19 mouse cellular contexts compared by ENCODE assay signal in the genomic region with DNA sequence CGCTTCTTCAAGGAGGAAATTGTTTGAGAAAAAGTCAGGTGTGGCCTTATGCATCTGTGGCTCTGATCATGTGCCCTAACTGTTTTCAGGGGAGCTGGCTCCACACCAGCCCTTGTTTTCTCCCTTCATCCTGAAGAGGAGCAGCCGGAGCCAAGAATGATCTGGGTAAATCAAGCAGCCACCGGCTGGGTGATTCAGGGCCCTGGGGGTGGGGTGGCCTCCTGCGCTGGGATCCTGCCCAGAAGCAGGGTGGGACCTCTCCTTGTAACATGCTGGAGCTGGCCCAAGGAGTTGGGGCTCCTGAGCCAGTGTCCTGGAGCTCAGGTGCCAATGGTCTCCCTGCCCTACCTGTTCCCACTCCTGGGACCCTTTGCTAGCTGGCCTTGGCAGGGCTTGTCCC. TPM values are rescaled to one million over a fixed set of nuclear protein-coding genes. Genes with fewer than 3 reads are reported as not detected.
DNase-seq lines count a peak whose midpoint lies in the region; ATAC-seq lines count a peak whose summit lies in the region.
"Had no signal": no experiment of that assay in that cellular context is flagged by ENCODE, and none has a peak within 500 bp of the region (broad histone marks: within the 10 kb centered on the region; RNA-seq: fewer than 3 reads in every experiment).

No protein-coding gene starts in this region.

- no peak overlapping the region for H3K9ac ChIP-seq in stomach, embryonic 16.5 days (ENCODE audit: low read length)
- H3K9ac ChIP-seq: embryonic facial prominence, embryonic 13.5 days; forebrain, embryonic 15.5 days; heart, embryonic 12.5 days; hindbrain, embryonic 15.5 days had no signal

- no peak overlapping the region for H3K4me3 ChIP-seq in stomach, embryonic 16.5 days (replicated peaks; ENCODE audit: low read length)
- H3K4me3 ChIP-seq in hindbrain, embryonic 10.5 days = no peak overlapping the region
- H3K4me3 ChIP-seq: embryonic facial prominence, embryonic 13.5 days; forebrain, embryonic 15.5 days; heart, embryonic 12.5 days; hindbrain, embryonic 15.5 days had no signal

- no peaks in the 10 kb centered on the region for H3K9me3 ChIP-seq in stomach, embryonic 16.5 days (replicated peaks; ENCODE audit: control insufficient read depth, low read length)
- no peaks in the 10 kb centered on the region for H3K9me3 ChIP-seq in hindbrain, embryonic 10.5 days
- H3K9me3 ChIP-seq: embryonic facial prominence, embryonic 13.5 days; forebrain, embryonic 15.5 days; heart, embryonic 12.5 days; hindbrain, embryonic 15.5 days had no signal

- 81% methylated on average over 4 of the region's 4 CpGs for WGBS in stomach, embryonic 16.5 days
- 96% methylated on average over 4 of the region's 4 CpGs for WGBS in hindbrain, embryonic 10.5 days

- no peak overlapping the region for H3K4me2 ChIP-seq in stomach, embryonic 16.5 days (ENCODE audit: low read depth, low read length)
- H3K4me2 ChIP-seq: embryonic facial prominence, embryonic 13.5 days; forebrain, embryonic 15.5 days; heart, embryonic 12.5 days; hindbrain, embryonic 15.5 days had no signal

- H3K27me3 ChIP-seq in stomach, embryonic 16.5 days (ENCODE audit: control insufficient read depth, insufficient read depth, low read length) = no peaks in the 10 kb centered on the region
- peaks cover 47% of the 10 kb centered on the region for H3K27me3 ChIP-seq in hindbrain, embryonic 10.5 days (ENCODE audit: insufficient read depth, poor library complexity, severe bottlenecking)
- H3K27me3 ChIP-seq: forebrain, embryonic 15.5 days had no signal

- H3K36me3 ChIP-seq in stomach, embryonic 16.5 days (ENCODE audit: control insufficient read depth, insufficient read depth, low read length) = no peaks in the 10 kb centered on the region
- no peaks in the 10 kb centered on the region for H3K36me3 ChIP-seq in hindbrain, embryonic 10.5 days
- H3K36me3 ChIP-seq: embryonic facial prominence, embryonic 13.5 days; forebrain, embryonic 15.5 days; G1E; heart, embryonic 12.5 days; hindbrain, embryonic 15.5 days had no signal

- DNase-seq in gastrocnemius, postnatal 25 days = peak; percentile 44
- DNase-seq in gastrocnemius, postnatal 36 days = no peak
- DNase-seq in 3134 (ENCODE audit: extremely low read depth, insufficient read length, low spot score) (peak; percentile 58), NIH3T3 (ENCODE audit: low read depth) (peak; percentile 71)
- no peak for DNase-seq in hindbrain, embryonic 10.5 days (ENCODE audit: low spot score)
- no peak for DNase-seq in embryo, embryonic 10 days (ENCODE audit: low spot score)
- DNase-seq: adrenal gland, postnatal 10 days; B cell, adult 2 months; cerebellum, adult 11 months; cerebellum, adult 8-10 months had no signal

- no peak overlapping the region for H3K27ac ChIP-seq in stomach, embryonic 16.5 days (ENCODE audit: low read length)
- H3K27ac ChIP-seq in hindbrain, embryonic 10.5 days = no peak overlapping the region
- H3K27ac ChIP-seq: embryonic facial prominence, embryonic 13.5 days; forebrain, embryonic 15.5 days; hindbrain, embryonic 15.5 days had no signal

- ATAC-seq in stomach, embryonic 16.5 days (ENCODE audit: insufficient read depth, low FRiP score) = peak; percentile 28; the same call in 1 of the 2 replicates
- ATAC-seq: CD4-positive, CD25-positive, alpha-beta regulatory T cell, adult 4 months; forebrain, embryonic 15.5 days had no signal

- intact Hi-C loops in gastrocnemius, postnatal 36 days (cut with DNase I) = loop anchor here (10.0 kb wide), 1 partner anchor 280 kb away; no protein-coding TSS in a partner anchor

- no peaks in the 10 kb centered on the region for H3K4me1 ChIP-seq in stomach, embryonic 16.5 days (ENCODE audit: control insufficient read depth, insufficient read depth, low read length)
- peaks cover 18% of the 10 kb centered on the region for H3K4me1 ChIP-seq in hindbrain, embryonic 10.5 days (replicated peaks)
- H3K4me1 ChIP-seq: hindbrain, embryonic 15.5 days had no signal

RNA-seq across cellular contexts. Expression of gene Trim29, which starts 25.4 kb away (rescaled TPM):
- not detected for total RNA-seq in gastrocnemius, postnatal 25 days (2021)
- total RNA-seq in gastrocnemius, postnatal 36 days (2021) = under 1 TPM; 0.10 TPM
- 54.1 and 69.6 TPM in 2 replicates for polyA plus RNA-seq in stomach, embryonic 16.5 days (2015; fragmentation: Nextera tagmentation; extraction: Ambion mirVana)
- polyA plus RNA-seq in hindbrain, embryonic 10.5 days (2016; fragmentation: Nextera tagmentation; extraction: Ambion mirVana) = 1.9 and 2.1 TPM in 2 replicates
- total RNA-seq: common myeloid progenitor, adult 5-6 weeks; G1E; heart, adult 8-10 months had no signal
- polyA plus RNA-seq: CD4-positive, CD25-positive, alpha-beta regulatory T cell, adult 4 months; forebrain, embryonic 15.5 days; G1E; hindbrain, embryonic 15.5 days had no signal

RNA-seq across cellular contexts. Expression of gene Oaf, which starts 45.6 kb away (rescaled TPM):
- total RNA-seq in gastrocnemius, postnatal 25 days (2021) = 10 to 100 TPM in 1 of 2 experiments, 1 to 10 TPM in 1; 8.6 to 10.6 TPM
- total RNA-seq in gastrocnemius, postnatal 36 days (2021) = 10 to 100 TPM in 1 of 2 experiments, 1 to 10 TPM in 1; 5.4 to 10.7 TPM
- polyA plus RNA-seq in stomach, embryonic 16.5 days (2015; fragmentation: Nextera tagmentation; extraction: Ambion mirVana) = 31.4 and 36.2 TPM in 2 replicates
- 34.9 and 43.0 TPM in 2 replicates for polyA plus RNA-seq in hindbrain, embryonic 10.5 days (2016; fragmentation: Nextera tagmentation; extraction: Ambion mirVana)

Comparison
In these comparisons a context has a peak if more than half of its experiments do, and no peak if none do; other contexts are left out.
1. DNase-seq: peak in gastrocnemius, postnatal 25 days (single experiment), 3134 (single experiment) and NIH3T3 (single experiment); none in gastrocnemius, postnatal 36 days (0 of 2), hindbrain, embryonic 10.5 days (single experiment) and embryo, embryonic 10 days (single experiment).